In the genomic region with DNA sequence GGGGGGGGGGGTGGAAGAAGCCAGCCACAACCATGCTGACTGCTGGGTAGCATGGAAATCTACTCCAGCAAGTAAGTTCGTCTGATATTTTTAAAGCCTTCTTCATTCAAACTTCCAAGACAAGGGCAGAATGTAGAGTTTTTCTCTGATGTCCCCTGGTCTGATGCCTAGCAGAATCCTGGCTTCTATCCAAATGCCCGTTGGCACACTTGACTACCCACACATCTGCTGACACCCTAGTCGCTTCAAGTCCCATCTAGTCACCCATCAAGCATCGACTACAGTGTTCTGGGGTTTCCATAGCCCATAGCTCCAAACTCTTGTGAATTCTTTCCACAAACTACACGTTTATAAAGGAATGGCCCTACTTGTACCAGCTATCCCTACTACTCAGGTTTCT, we compare ENCODE assay signal across 16 mouse cellular contexts.
"Had no signal": no experiment of that assay in that cellular context is flagged by ENCODE, and none has a peak within 500 bp of the region (broad histone marks: within the 10 kb centered on the region; RNA-seq: fewer than 3 reads in every experiment).

No protein-coding gene starts in this region.

- H3K4me1 ChIP-seq: liver, embryonic 15.5 days had no signal

- H3K4me2 ChIP-seq: liver, embryonic 11.5 days; liver, embryonic 15.5 days; midbrain, embryonic 11.5 days; neural tube, embryonic 15.5 days had no signal

- H3K27me3 ChIP-seq: liver, embryonic 15.5 days; neural tube, embryonic 15.5 days had no signal

- ATAC-seq: intestine, postnatal 0 days; lung, postnatal 0 days had no signal

- H3K27ac ChIP-seq: layer of hippocampus, adult 2 months; limb, embryonic 10.5 days; liver, embryonic 15.5 days; neural tube, embryonic 15.5 days had no signal

- H3K9ac ChIP-seq: liver, embryonic 15.5 days; neural tube, embryonic 15.5 days had no signal

- DNase-seq: kidney, postnatal 4 days; lung, adult 2 months; lung, postnatal 4 days; right cerebral cortex, postnatal 4 days; spleen, adult 18-20 months; thymus, adult 18-20 months; thymus, postnatal 14 days had no signal

- H3K4me3 ChIP-seq: layer of hippocampus, adult 2 months; limb, embryonic 10.5 days; liver, embryonic 15.5 days; myocyte; neural tube, embryonic 15.5 days had no signal

- H3K36me3 ChIP-seq: limb, embryonic 10.5 days; liver, embryonic 15.5 days; neural tube, embryonic 15.5 days had no signal

- H3K9me3 ChIP-seq: limb, embryonic 10.5 days; liver, embryonic 15.5 days; neural tube, embryonic 15.5 days had no signal
